Mouse (Mus musculus) ES-E14 (cell line): Measurements from ENCODE around the gene Abcc6. TPM values are rescaled to one million over a fixed set of nuclear protein-coding genes. Genes with fewer than 3 reads are reported as not detected.
"Not testable (repeated sequence)": the region's sequence is repeated elsewhere in the genome, so short reads cannot be mapped to it uniquely, and the experiment has no call there.

Experiments used
- DNase-seq: peaks from one replicate; pipeline ENCODE4 v3.0.0-alpha.2; 2013; ENCODE audit warnings: low read depth, low spot score
- H3K27ac ChIP-seq: 2 replicates; pipeline ENCODE4 v1.5.1; 2012; ENCODE audit warnings: low read depth, mild to moderate bottlenecking, low read length, moderate library complexity, mixed read lengths; ENCODE audit not compliant: poor library complexity, insufficient read depth, severe bottlenecking
- H3K36me3 ChIP-seq: 2 replicates; pipeline ENCODE4 v1.6.1; 2012; ENCODE audit warnings: mild to moderate bottlenecking, low read length, moderate library complexity, mixed read lengths; ENCODE audit not compliant: control insufficient read depth, poor library complexity, insufficient read depth, severe bottlenecking
- H3K4me1 ChIP-seq, 2 experiments: fragments of 150-350 bp in 1 of 2; sonication (generic) in 1 of 2; 2 replicates each; pipeline ENCODE4 v1.6.1; 2012; ENCODE audit warnings: low read length in 2 of 2, mild to moderate bottlenecking in 1 of 2, mixed read lengths in 1 of 2; ENCODE audit not compliant: control insufficient read depth in 2 of 2, insufficient read depth in 2 of 2, poor library complexity in 1 of 2
- H3K4me3 ChIP-seq, 2 experiments: fragments of 150-350 bp in 1 of 2; sonication (generic) in 1 of 2; 2 replicates each; pipeline ENCODE4 v1.5.1; 2012; ENCODE audit warnings: low read length in 2 of 2, low read depth in 1 of 2, mild to moderate bottlenecking in 1 of 2, mixed read lengths in 1 of 2; ENCODE audit not compliant: insufficient read depth in 1 of 2, poor library complexity in 1 of 2, severe bottlenecking in 1 of 2
- H3K9ac ChIP-seq: 2 replicates; pipeline ENCODE4 v1.6.1; 2012; ENCODE audit warnings: low read depth, mild to moderate bottlenecking, low read length, mixed read lengths; ENCODE audit not compliant: poor library complexity, insufficient read depth, severe bottlenecking
- H3K9me3 ChIP-seq: fragments of 150-350 bp; sonication (generic); 2 replicates; pipeline ENCODE4 v1.6.1; 2012; ENCODE audit warnings: low read depth, mild to moderate bottlenecking, low read length; ENCODE audit not compliant: control insufficient read depth, insufficient read depth
- CHD2 ChIP-seq: IDR thresholded peaks from 2 replicates; pipeline ENCODE4 v1.6.1; 2014; ENCODE audit warnings: mild to moderate bottlenecking, low read depth, low read length, inconsistent platforms
- HCFC1 ChIP-seq: IDR thresholded peaks from 2 replicates; pipeline ENCODE4 v1.6.1; 2012; ENCODE audit warnings: low read length, inconsistent platforms, borderline replicate concordance; ENCODE audit not compliant: insufficient read depth
- MAFK ChIP-seq: IDR thresholded peaks from 2 replicates; pipeline ENCODE4 v1.6.1; 2014; ENCODE audit warnings: mild to moderate bottlenecking, low read depth, low read length, inconsistent platforms; ENCODE audit not compliant: insufficient read depth
- ZC3H11A ChIP-seq: IDR thresholded peaks from 2 replicates; pipeline ENCODE4 v1.6.1; 2012; ENCODE audit warnings: low read depth, mild to moderate bottlenecking, inconsistent platforms, low read length, borderline replicate concordance
- ZNF384 ChIP-seq: IDR thresholded peaks from 2 replicates; pipeline ENCODE4 v1.6.1; 2012; ENCODE audit warnings: low read depth, low read length, inconsistent platforms
- in situ Hi-C, 2 experiments: fragments of 600-800 bp; cut with MboI; formaldehyde crosslinking; loops; one replicate each; pipeline ENCODE4 v1.15.1; 2025; ENCODE audit warnings: low sequenced_read_pairs in 2 of 2, inconsistent platforms in 1 of 2; ENCODE audit not compliant: unreplicated experiment in 2 of 2
- total RNA-seq: library from RNA; depleted of rRNA; stranded (reverse); fragments of 300-350 nt; gene quantifications from 2 replicates; pipeline ENCODE4 v1.2.3, GENCODE M21; 2012

Gene Abcc6
- total RNA-seq, 1 experiment: 4.7 TPM

GRCm38 (mm10) chr7:45971831-45972723 lies 58.0 kb downstream of the Abcc6 start:
- Histone ChIP-seq H3K27ac (peak overlapping the region; percentile 7), H3K9ac (peak overlapping the region; percentile 24; the same call in 1 of the 2 replicates), H3K4me3 (peak overlapping the region in 1 of 2 experiments; percentile 15; a peak in 1 of 4 replicates), H3K36me3 (no peaks in the 10 kb centered on the region), H3K9me3 (no peaks in the 10 kb centered on the region), H3K4me1 (peaks cover 0 to 2% of the 10 kb centered on the region in 2 experiments; a peak in 1 of 4 replicates)
- in situ Hi-C loops: no loop called here
- no peak for TF ChIP-seq HCFC1
- no peak for TF ChIP-seq MAFK
- no peak for TF ChIP-seq ZNF384
- no peak for TF ChIP-seq CHD2
- TF ChIP-seq ZC3H11A: no peak
- peak; percentile 29 for DNase-seq

GRCm38 (mm10) chr7:45956611-45957010 lies 73.5 kb downstream of the Abcc6 start:
- DNase-seq: no peak
- in situ Hi-C loops: no loop called here
- no peaks in the 10 kb centered on the region for H3K36me3 ChIP-seq
- H3K4me3 ChIP-seq: no peak overlapping the region
- no peak overlapping the region for H3K27ac ChIP-seq
- no peaks in the 10 kb centered on the region for H3K9me3 ChIP-seq
- no peak overlapping the region for H3K9ac ChIP-seq
- H3K4me1 ChIP-seq: no peaks in the 10 kb centered on the region
- TF ChIP-seq CHD2: no peak
- no peak for TF ChIP-seq HCFC1

GRCm38 (mm10) chr7:45949061-45949460 lies 81.0 kb downstream of the Abcc6 start:
- DNase-seq: no peak
- H3K9me3 ChIP-seq: no peaks in the 10 kb centered on the region
- in situ Hi-C loops: loop anchor here in 1 of 2 experiments (25.0 kb wide), 1 partner anchor 212 kb away; the partner anchor contains the start of gene Spaca4
- no peak overlapping the region for H3K9ac ChIP-seq
- no peak overlapping the region for H3K27ac ChIP-seq
- no peak overlapping the region for H3K4me3 ChIP-seq
- H3K36me3 ChIP-seq: peaks cover 7% of the 10 kb centered on the region; the same call in 1 of the 2 replicates
- no peaks in the 10 kb centered on the region for H3K4me1 ChIP-seq
- TF ChIP-seq ZNF384 (no peak), CHD2 (no peak), HCFC1 (no peak), MAFK (no peak), ZC3H11A (no peak)

GRCm38 (mm10) chr7:45943280-45943679 lies 86.8 kb downstream of the Abcc6 start:
- in situ Hi-C loops: loop anchor here (5.0 to 25.0 kb wide), 2 partner anchors 64 to 206 kb away; partner anchors contain the start of gene Spaca4 (in 1 of the 2)
- not testable (repeated sequence) for H3K4me1 ChIP-seq, DNase-seq, H3K36me3 ChIP-seq, H3K9me3 ChIP-seq, H3K4me3 ChIP-seq, H3K27ac ChIP-seq, H3K9ac ChIP-seq

- Histone ChIP-seq H3K36me3 (peaks cover 4% of the 10 kb centered on the region; the same call in 1 of the 2 replicates), H3K4me3 (no peak overlapping the region), H3K27ac (no peak overlapping the region), H3K9me3 (no peaks in the 10 kb centered on the region), H3K4me1 (no peaks in the 10 kb centered on the region), H3K9ac (no peak overlapping the region)
- no peak for DNase-seq
- TF ChIP-seq HCFC1: no peak
- TF ChIP-seq MAFK: no peak
- no peak for TF ChIP-seq CHD2
- no peak for TF ChIP-seq ZNF384
- no peak for TF ChIP-seq ZC3H11A
- in situ Hi-C loops: loop anchor here (5.0 to 25.0 kb wide), 2 partner anchors 65 to 205 kb away; partner anchors contain the start of gene Spaca4 (in 1 of the 2)
Observed at GRCm38 (mm10) chr7:45941986-45942385, 88.1 kb downstream of the Abcc6 start.
